ENCODE assay signal across 9 mouse cellular contexts in the genomic region with DNA sequence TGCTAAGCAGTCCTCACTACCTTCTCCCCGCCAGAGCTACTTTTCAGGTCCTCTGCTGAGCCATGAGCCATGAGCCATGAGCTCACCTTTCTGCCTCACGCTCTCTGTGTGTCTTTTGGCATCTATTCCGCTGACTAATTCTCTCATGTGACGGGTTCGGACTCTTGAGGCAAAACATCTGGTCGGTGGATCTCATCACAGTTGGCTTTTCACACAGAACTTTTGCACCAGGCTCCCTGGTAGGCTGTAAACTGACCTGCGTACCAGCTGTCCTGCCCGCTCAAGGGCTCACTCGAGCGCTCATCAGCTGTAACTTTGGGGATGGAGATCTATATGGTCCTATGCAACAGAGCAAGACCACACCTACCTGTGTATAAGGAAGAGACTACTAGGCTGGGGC. TPM values are rescaled to one million over a fixed set of nuclear protein-coding genes. Genes with fewer than 3 reads are reported as not detected.
A peak's percentile ranks its signal among the peaks of the same experiment; 100 is the strongest.
DNase-seq lines count a peak whose midpoint lies in the region; ATAC-seq and TF ChIP-seq lines count a peak whose summit lies in the region.
"Had no signal": no experiment of that assay in that cellular context is flagged by ENCODE, and none has a peak within 500 bp of the region (broad histone marks: within the 10 kb centered on the region; RNA-seq: fewer than 3 reads in every experiment).

No protein-coding gene starts in this region.

- peaks cover 34% of the 10 kb centered on the region for H3K4me1 ChIP-seq in forebrain, embryonic 10.5 days
- H3K4me1 ChIP-seq in forebrain, postnatal 0 days (ENCODE audit: insufficient read depth), result peaks cover 3% of the 10 kb centered on the region; the same call in 1 of the 2 replicates
- peaks cover 18% of the 10 kb centered on the region for H3K4me1 ChIP-seq in kidney, embryonic 14.5 days (ENCODE audit: control insufficient read depth, insufficient read depth, low read length)

- no peak overlapping the region for H3K4me3 ChIP-seq in forebrain, embryonic 10.5 days
- H3K4me3 ChIP-seq in forebrain, postnatal 0 days (ENCODE audit: low read depth, low read length), result no peak overlapping the region
- no peak overlapping the region for H3K4me3 ChIP-seq in kidney, embryonic 14.5 days (ENCODE audit: low read length)

- no peak overlapping the region for H3K4me2 ChIP-seq in forebrain, postnatal 0 days (ENCODE audit: low read depth)
- H3K4me2 ChIP-seq in kidney, embryonic 14.5 days (replicated peaks; ENCODE audit: low read depth, low read length), result peak overlapping the region; percentile 34

- whole genome bisulfite sequencing in forebrain, embryonic 10.5 days, result 63% methylated on average over 10 of the region's 10 CpGs
- 74% methylated on average over 10 of the region's 10 CpGs for WGBS in forebrain, postnatal 0 days
- WGBS in kidney, embryonic 14.5 days, result 13% methylated on average over 10 of the region's 10 CpGs

- H3K9ac ChIP-seq in forebrain, postnatal 0 days, result no peak overlapping the region
- 0 out of 2 replicates have a peak overlapping the region, but pooled peaks have one; percentile 7 for H3K9ac ChIP-seq in kidney, embryonic 14.5 days (ENCODE audit: low read depth, low read length)

- no peak for DNase-seq in forebrain, embryonic 10.5 days (ENCODE audit: extremely low spot score, low spot score)
- DNase-seq in forebrain, postnatal 0 days, result no peak
- peak; percentile 82 to 83 for DNase-seq in heart, adult 18-20 months
- peak; percentile 34 for DNase-seq in neural tube, embryonic 10.5 days (ENCODE audit: extremely low spot score, low spot score)
- DNase-seq in T-cell, adult 2 months (ENCODE audit: low spot score), result no peak
- no peak for DNase-seq in cerebellum, adult 18-20 months
- DNase-seq in right cerebral cortex, postnatal 36 days (ENCODE audit: low spot score in 2 of 2), result no peak
- DNase-seq: right cerebral cortex, adult 18-20 months had no signal

- H3K27me3 ChIP-seq in forebrain, embryonic 10.5 days (ENCODE audit: poor library complexity, severe bottlenecking), result no peaks in the 10 kb centered on the region
- H3K27me3 ChIP-seq in forebrain, postnatal 0 days (ENCODE audit: insufficient read depth, low read length), result no peaks in the 10 kb centered on the region
- H3K27me3 ChIP-seq in kidney, embryonic 14.5 days (ENCODE audit: control insufficient read depth, insufficient read depth, low read length), result no peaks in the 10 kb centered on the region

- no peak for ATAC-seq in forebrain, postnatal 0 days
- peak; percentile 89 for ATAC-seq in kidney, embryonic 14.5 days (ENCODE audit: low FRiP score, low TSS enrichment)

- no peaks in the 10 kb centered on the region for H3K9me3 ChIP-seq in forebrain, embryonic 10.5 days
- H3K9me3 ChIP-seq in forebrain, postnatal 0 days (ENCODE audit: low read length), result no peaks in the 10 kb centered on the region
- H3K9me3 ChIP-seq in kidney, embryonic 14.5 days (ENCODE audit: control insufficient read depth, low read length), result no peaks in the 10 kb centered on the region

- TF ChIP-seq CTCF in forebrain, postnatal 0 days (IDR thresholded peaks at IDR 0.05; ENCODE audit: low read depth), result no peak

- H3K36me3 ChIP-seq in forebrain, embryonic 10.5 days (replicated peaks), result no peaks in the 10 kb centered on the region
- no peaks in the 10 kb centered on the region for H3K36me3 ChIP-seq in forebrain, postnatal 0 days (ENCODE audit: insufficient read depth)
- H3K36me3 ChIP-seq in kidney, embryonic 14.5 days (ENCODE audit: control insufficient read depth, insufficient read depth, low read length), result no peaks in the 10 kb centered on the region

- peak overlapping the region; percentile 40; the same call in 1 of the 2 replicates for H3K27ac ChIP-seq in forebrain, embryonic 10.5 days
- H3K27ac ChIP-seq in forebrain, postnatal 0 days (ENCODE audit: low read depth, low read length), result no peak overlapping the region
- peak overlapping the region; percentile 74 for H3K27ac ChIP-seq in kidney, embryonic 14.5 days (ENCODE audit: low read depth, low read length)

RNA-seq across cellular contexts. Expression of gene Xpnpep1, which starts 26.9 kb away (rescaled TPM):
- 156 TPM in 2 replicates for polyA plus RNA-seq in forebrain, embryonic 10.5 days (2016; fragmentation: Nextera tagmentation; extraction: Ambion mirVana)
- total RNA-seq in forebrain, postnatal 0 days (2014; rRNA removed), result 93.3 and 103 TPM in 2 replicates
- polyA plus RNA-seq in forebrain, postnatal 0 days (2015; fragmentation: Nextera tagmentation; extraction: Ambion mirVana), result 138 and 141 TPM in 2 replicates
- 10 to 100 TPM; 65.2 to 73.3 TPM for total RNA-seq in heart, adult 18-20 months (2021)
- 153 and 164 TPM in 2 replicates for polyA plus RNA-seq in kidney, embryonic 14.5 days (2014; fragmentation: Nextera tagmentation; extraction: Ambion mirVana)

Comparison
In these comparisons a context has a peak if more than half of its experiments do, and no peak if none do; other contexts are left out.
1. DNase-seq: peak in heart, adult 18-20 months (2 of 2) and neural tube, embryonic 10.5 days (single experiment); none in forebrain, embryonic 10.5 days (single experiment), forebrain, postnatal 0 days (single experiment), T-cell, adult 2 months (single experiment), cerebellum, adult 18-20 months (0 of 2) and right cerebral cortex, postnatal 36 days (0 of 2).